Mouse (Mus musculus) left cerebral cortex, postnatal 14 days (tissue): ENCODE measurements at regions not wholly inside any gene's neighbourhood (a gene's known extent, or its start where the extent isn't known, plus 50 kb on each side); places are given as distances from the start of the nearest gene placed in this dataset.

ENCODE experiments used
- DNase-seq, 2 experiments: peaks; one replicate each; pipeline ENCODE4 v3.0.0; 2021 to 2022; ENCODE audit warnings: low spot score in 2 of 2, mixed read lengths in 1 of 2
- intact Hi-C: fragments of 180-260 bp; cut with DNase I; formaldehyde crosslinking; loops from one replicate; pipeline ENCODE4 v1.15.1; 2025

- intact Hi-C loops, result no loop called here
- DNase-seq, result peak in 1 of 2 experiments; percentile 5
These were observed 424.3 kb upstream of the Sptlc3 start for GRCm38 (mm10) chr2:139069276-139069961.

GRCm38 (mm10) chr2:139071690-139072089 lies 422.0 kb upstream of the Sptlc3 start:
- no peak for DNase-seq

GRCm38 (mm10) chr2:139093487-139094066 lies 400.1 kb upstream of the Sptlc3 start:
- no peak for DNase-seq
- intact Hi-C loops, result no loop called here

More at GRCm38 (mm10) chr2:139071690-139072089, 422.0 kb upstream of the Sptlc3 start:
- intact Hi-C loops, result no loop called here

GRCm38 (mm10) chr2:139111669-139112068 lies 382.0 kb upstream of the Sptlc3 start:
- peak in 1 of 2 experiments; percentile 28 for DNase-seq

GRCm38 (mm10) chr2:139114523-139114922 lies 379.2 kb upstream of the Sptlc3 start:
- intact Hi-C loops, result no loop called here
- no peak for DNase-seq

More at GRCm38 (mm10) chr2:139111669-139112068, 382.0 kb upstream of the Sptlc3 start:
- intact Hi-C loops, result no loop called here

GRCm38 (mm10) chr2:139120905-139121304 lies 372.8 kb upstream of the Sptlc3 start:
- intact Hi-C loops, result no loop called here
- peak in 1 of 2 experiments; percentile 12 for DNase-seq

- intact Hi-C loops, result loop anchor here (5.0 kb wide), 1 partner anchor 1100 kb away; no protein-coding TSS in a partner anchor
- DNase-seq, result peak in 1 of 2 experiments; percentile 6
These were observed 361.6 kb upstream of the Sptlc3 start for GRCm38 (mm10) chr2:139132121-139132520.

GRCm38 (mm10) chr2:139147004-139147403 lies 346.7 kb upstream of the Sptlc3 start:
- intact Hi-C loops, result no loop called here
- no peak for DNase-seq

GRCm38 (mm10) chr2:139179641-139180040 lies 314.1 kb upstream of the Sptlc3 start:
- DNase-seq, result peak in 1 of 2 experiments; percentile 8
- intact Hi-C loops, result no loop called here

GRCm38 (mm10) chr2:139198281-139198680 lies 295.4 kb upstream of the Sptlc3 start:
- no peak for DNase-seq
- intact Hi-C loops, result no loop called here

GRCm38 (mm10) chr2:139207649-139208048 lies 286.1 kb upstream of the Sptlc3 start:
- intact Hi-C loops, result no loop called here
- peak; percentile 3 to 17 for DNase-seq

GRCm38 (mm10) chr2:139220757-139221400 lies 272.8 kb upstream of the Sptlc3 start:
- DNase-seq, result peak; percentile 14 to 46
- intact Hi-C loops, result no loop called here

- intact Hi-C loops, result no loop called here
These were observed 263.3 kb upstream of the Sptlc3 start for GRCm38 (mm10) chr2:139230453-139230852.

GRCm38 (mm10) chr2:139250138-139250537 lies 243.6 kb upstream of the Sptlc3 start:
- DNase-seq, result no peak

More at GRCm38 (mm10) chr2:139230453-139230852, 263.3 kb upstream of the Sptlc3 start:
- DNase-seq, result no peak

GRCm38 (mm10) chr2:139267119-139267518 lies 226.6 kb upstream of the Sptlc3 start:
- intact Hi-C loops, result no loop called here
- DNase-seq, result peak; percentile 5 to 10

More at GRCm38 (mm10) chr2:139250138-139250537, 243.6 kb upstream of the Sptlc3 start:
- intact Hi-C loops, result no loop called here

- no peak for DNase-seq
- intact Hi-C loops, result no loop called here
These were observed 217.1 kb upstream of the Sptlc3 start for GRCm38 (mm10) chr2:139276581-139276980.

- intact Hi-C loops, result no loop called here
- DNase-seq, result peak; percentile 14 to 16
These were observed 216.1 kb upstream of the Sptlc3 start for GRCm38 (mm10) chr2:139277571-139277970.

GRCm38 (mm10) chr2:139281056-139281455 lies 212.7 kb upstream of the Sptlc3 start:
- no peak for DNase-seq
- intact Hi-C loops, result no loop called here

- no peak for DNase-seq
- intact Hi-C loops, result no loop called here
These were observed 209.4 kb upstream of the Sptlc3 start for GRCm38 (mm10) chr2:139284315-139284714.

- no peak for DNase-seq
- intact Hi-C loops, result no loop called here
These were observed 207.3 kb upstream of the Sptlc3 start for GRCm38 (mm10) chr2:139286446-139286845.
